Mouse (Mus musculus): Measurements from ENCODE around the gene Prom1. TPM values are rescaled to one million over a fixed set of nuclear protein-coding genes. Genes with fewer than 3 reads are reported as not detected.
"Not testable (repeated sequence)": the region's sequence is repeated elsewhere in the genome, so short reads cannot be mapped to it uniquely, and the experiment has no call there.

Gene Prom1
- 150 and 160 TPM in 2 replicates for polyA plus RNA-seq (2012; rRNA removed)

DNA sequence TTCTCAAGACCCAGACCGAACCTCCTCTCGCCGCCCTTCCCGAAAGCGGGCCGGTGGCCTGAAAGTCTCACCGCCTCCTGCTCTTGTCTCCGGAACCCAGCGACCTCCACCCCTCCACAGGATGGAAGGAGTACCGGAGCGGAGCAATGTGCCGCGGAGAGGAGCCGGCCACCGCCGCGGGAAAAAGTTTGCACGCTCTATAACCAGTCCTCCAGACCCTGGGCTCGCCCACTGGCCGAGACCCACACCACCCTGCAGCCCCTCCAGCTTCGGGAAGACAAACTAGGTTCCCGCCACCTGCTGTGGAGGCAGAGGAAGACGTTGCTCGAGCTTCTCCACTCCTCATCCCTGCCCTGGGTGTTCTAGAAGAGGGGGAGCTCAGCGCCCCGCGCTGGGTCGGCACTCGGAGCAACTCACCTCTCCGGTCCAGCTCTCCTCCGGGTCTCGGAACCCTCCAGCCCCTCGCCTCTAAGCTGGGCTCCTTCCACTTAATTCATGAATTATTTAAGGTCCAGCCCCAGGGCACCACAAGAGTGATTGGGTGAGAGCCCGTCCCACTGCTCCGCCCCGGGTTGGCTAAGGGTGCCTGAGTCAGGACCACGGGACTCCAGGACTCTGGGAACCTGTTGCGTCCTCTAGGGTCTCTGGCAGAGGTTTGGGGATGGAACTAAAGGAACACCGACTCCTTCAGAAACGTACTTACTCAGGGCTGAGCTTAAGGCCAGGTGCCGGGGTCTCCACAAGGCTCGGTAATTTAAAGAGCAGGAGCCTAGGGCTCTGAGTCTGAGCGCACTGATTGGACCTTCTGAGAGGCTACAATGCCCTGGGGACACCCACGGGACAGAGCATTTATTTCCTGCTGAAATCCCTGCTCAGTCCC lies at the start of gene Prom1:
Gene Prom1, minus strand, starts transcription at position 802 of the 880 bp plus-strand sequence.
- no peak for DNase-seq (ENCODE audit: low read depth)

GRCm38 (mm10) chr5:44147732-44148131 lies 45.9 kb upstream of the Prom1 start:
- DNase-seq (ENCODE audit: low read depth), result no peak

DNA sequence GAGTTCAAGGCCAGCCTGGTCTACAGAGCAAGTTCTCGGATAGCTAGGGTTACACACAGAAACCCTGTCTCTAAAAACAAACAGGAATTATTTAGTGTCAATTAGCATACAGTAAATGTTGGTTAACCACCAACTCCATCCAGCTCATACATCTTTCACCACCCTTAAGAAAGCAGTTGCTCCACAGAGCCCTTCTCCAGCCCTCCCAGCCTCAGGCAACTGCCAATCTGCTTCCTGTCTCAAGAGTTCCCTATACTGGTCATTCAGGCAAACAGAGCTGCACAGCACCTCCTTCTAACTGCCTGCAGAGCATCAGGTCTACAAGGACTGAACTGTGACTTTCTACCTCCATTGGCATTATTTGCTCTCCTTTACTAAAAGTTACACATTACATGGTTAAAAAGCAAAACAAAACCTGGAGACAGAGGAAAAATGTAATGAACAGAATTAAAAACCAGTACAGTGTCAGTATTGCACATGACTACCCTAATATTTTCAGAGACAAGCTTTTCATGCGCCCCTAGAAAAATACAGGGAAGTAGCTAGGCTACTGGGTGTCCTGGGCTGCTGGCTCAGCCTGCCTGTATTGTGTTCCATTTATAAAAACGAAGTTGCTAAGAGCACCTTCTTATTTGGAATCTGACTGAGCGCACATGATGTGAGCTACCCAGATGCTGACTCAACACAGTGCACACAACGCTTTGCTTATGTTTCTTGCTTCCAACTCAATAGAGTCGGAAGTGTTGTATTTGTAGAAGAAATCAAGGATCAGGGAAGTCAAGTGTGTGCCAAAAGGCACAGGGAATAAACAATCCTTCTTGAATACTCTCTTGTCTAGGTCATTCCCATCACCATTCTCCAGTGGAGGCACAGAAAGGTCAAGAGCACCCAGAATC lies 44.9 kb upstream of the Prom1 start:
- no peak for DNase-seq (ENCODE audit: low read depth)

DNA sequence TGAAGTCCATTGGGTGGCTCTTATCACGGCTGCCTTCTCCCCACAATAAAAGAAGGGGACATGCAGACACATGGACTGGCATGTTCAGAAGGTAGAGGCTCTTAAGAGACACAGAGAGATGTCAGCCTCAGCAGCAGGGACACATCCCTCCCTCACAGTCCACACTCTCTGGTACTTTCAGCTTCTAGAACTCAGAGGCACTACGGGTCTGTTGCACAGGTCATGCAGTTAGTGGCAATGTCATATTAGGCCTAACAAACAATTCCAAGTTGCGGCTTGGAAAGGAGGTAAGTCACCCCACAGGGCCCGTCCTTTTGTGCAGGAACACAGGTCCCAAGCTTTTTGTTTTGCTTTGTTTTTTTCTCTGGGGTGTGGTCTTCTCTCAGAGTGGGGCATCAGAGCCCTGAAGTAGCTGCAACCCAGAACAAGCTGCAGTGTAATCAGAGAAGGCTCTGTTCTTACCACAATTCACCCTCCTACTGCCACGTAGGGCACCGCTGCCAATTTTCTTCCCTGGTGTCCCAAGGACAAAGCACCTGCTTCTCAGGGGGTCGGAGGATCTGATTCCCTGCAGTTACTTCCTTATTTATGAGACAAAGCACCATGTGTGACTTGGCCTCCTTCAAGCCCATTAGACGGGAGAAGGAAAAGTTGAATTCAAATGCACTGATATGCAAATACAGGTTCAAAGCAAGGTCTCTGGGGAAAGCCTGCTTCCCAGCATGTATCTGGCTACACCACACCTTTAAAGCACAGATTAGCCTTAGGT lies 41.8 kb upstream of the Prom1 start:
- DNase-seq (ENCODE audit: low read depth), result no peak

DNA sequence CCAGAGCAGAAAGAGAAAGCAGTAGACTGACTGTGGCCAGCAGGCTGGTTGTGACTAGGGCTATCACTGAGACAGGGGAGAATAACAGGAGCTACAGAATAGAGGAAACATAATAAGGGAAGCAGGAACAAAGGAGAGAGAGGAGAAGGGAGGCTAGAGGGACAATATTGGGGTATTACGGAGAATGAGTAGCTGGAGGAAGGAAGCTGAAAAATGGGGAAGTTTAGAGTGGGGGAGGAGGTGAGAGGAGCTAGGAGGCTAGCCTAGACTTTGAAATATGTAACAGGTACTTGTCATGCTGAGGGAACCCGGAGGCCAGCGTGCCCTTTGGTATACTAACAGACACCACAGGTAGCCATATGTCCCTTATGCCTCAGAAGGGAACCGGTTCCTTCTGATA lies 25.7 kb upstream of the Prom1 start:
- DNase-seq (ENCODE audit: low read depth), result no peak

DNA sequence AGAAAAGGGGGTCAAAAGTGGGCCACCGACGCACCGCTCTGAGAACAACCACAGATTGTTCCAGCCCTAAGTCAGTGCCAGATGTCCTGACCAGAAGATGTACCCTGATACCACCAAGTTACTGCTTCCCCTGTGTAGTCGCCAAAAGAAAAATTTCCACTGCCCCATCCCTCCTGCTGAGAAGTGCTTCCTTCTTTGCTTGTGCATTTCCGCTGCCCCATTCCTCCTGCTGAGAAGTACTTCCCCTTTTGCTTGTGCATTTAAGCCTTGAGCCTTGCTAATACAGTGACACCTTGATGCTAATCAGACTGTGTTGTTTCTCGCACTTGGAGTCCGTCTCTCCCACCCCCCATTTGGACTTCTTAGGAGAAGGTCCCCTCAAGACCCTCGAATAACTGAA lies 24.7 kb upstream of the Prom1 start:
- not testable (repeated sequence) for DNase-seq (ENCODE audit: low read depth)

DNA sequence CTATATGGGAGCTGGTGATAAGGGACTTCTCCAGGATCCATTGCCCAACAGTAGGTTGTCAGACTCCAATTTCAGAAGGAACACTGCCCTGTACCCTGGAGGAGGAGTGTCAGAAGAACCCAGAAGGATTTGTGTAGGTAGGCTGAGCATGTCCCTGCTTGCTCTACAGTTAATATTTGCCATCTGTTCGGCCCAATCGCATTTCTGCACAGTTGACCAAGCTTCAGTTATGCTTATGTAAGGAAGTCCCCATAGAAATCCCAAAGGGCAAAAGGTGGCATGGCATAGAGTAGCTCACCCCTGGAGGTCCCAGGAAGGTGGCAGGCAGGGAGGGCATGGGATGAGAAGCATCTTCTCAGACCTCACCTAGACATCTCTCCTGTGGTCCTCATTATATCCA lies 19.6 kb upstream of the Prom1 start:
- DNase-seq (ENCODE audit: low read depth), result no peak

DNA sequence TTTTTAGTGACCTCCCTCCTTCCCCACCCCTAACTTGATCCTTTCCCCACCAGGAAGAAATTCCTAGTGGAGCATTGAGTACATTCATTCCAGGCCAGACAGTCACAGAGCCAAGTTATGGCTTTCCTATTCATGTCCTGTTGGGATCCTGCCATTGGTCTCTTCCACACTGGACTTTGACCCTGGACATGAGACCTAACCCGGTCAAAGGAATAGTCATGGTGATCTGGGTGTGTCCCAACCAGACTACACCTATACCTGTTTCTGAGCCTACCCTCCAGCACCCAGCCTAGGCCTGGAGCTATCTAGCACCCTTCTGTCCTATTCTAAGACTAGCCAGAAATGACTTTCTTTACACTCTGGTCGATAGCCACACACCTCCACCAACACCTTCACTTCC lies 11.3 kb upstream of the Prom1 start:
- DNase-seq (ENCODE audit: low read depth), result no peak

GRCm38 (mm10) chr5:44109121-44109520 lies 7.3 kb upstream of the Prom1 start:
- DNase-seq (ENCODE audit: low read depth), result no peak

- DNase-seq (ENCODE audit: low read depth), result no peak
These were observed 6.3 kb upstream of the Prom1 start for GRCm38 (mm10) chr5:44108125-44108524.

GRCm38 (mm10) chr5:44105192-44105591 lies 3.4 kb upstream of the Prom1 start:
- no peak for DNase-seq (ENCODE audit: low read depth)

GRCm38 (mm10) chr5:44104686-44105085 lies 2.9 kb upstream of the Prom1 start:
- no peak for DNase-seq (ENCODE audit: low read depth)

DNA sequence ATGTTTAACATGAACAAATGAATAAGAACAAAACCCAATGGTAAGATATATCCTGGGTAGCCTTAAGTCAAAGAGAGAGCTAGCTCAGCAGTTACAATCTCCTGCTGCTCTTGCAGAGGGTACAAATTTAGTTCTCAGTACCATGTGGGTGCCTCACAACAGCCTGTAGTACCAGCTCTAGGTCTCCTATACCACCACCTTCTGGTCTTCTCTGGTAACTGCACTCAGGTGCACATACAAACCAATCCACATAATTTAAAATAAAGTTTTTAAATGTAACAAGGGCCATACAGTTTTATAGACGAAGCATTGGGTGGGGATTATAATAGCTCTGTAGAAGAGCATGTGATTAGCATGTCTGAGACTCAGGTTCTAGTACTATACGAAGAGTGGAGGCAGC lies 2.3 kb upstream of the Prom1 start:
- no peak for DNase-seq (ENCODE audit: low read depth)

DNA sequence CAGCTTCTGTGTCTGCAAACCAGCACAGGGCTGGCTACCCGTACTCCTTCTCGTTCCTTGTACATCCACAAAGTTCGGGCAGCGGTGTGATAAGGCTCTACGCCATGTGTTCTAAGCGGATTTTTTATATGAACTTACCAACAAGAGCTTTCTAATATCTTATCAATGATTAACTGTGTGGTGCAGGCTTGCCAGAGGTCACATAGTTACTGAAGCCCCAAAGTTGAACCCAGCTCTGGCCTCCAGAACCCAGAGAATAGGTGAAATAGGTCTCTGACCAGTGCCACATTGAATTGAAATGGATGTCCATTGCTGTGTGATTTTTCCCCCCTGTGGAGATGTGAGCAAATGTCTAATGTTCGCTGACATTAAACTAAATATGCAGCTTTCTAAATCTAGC lies 1.3 kb upstream of the Prom1 start:
- DNase-seq (ENCODE audit: low read depth), result no peak

DNA sequence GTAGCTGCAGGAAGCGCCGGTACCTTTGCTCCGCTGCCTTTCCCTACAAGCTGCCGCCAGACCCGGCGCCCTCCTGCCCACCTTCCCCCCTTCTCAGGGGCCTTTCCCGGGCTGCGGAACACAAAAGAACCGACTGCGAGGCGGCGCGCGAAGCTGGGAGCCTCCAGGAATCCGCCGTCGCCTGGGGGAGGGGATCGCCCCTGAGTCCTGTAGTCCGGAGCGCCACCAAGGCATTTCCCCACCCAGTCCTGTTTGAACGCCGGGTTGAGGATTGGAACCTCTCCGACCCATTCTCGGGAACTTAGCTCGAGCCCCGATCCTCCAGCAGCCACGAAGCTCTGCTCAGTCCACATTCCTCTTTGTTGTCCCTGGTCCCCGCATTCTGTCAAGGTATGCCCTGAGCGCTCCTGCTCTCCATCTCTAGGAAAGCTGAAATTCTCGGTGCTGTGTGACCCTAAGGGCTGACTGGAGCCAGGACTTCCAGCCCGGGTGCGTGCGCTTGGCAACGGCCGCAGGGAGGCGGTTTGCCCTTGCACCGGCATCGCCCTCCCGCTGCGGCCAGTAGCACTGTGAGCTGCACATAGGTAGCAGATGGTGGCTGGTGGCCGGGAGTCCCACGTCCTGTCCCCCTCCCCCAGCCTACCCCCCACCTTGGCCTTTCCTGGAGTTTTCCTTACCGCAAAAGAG lies 1.1 kb downstream of the Prom1 start:
- no peak for DNase-seq (ENCODE audit: low read depth)

DNA sequence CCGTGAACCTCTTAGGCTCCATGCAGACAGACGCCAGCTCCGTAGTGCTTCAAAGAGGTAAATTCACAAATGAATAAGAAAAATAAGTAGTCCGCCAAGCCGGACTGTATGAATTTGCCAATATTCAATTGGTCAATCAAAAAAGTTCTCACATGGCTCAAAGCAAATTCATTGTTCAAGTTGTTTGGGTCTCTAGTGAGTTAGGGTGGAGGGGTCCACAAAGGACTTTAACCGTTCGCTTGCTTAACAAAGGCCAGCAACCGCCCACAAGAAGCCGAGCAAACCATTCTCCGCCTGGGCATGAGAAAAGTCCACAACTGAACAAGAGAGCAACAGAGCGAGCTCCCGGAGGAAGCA lies 1.7 kb downstream of the Prom1 start:
- no peak for DNase-seq (ENCODE audit: low read depth)

DNA sequence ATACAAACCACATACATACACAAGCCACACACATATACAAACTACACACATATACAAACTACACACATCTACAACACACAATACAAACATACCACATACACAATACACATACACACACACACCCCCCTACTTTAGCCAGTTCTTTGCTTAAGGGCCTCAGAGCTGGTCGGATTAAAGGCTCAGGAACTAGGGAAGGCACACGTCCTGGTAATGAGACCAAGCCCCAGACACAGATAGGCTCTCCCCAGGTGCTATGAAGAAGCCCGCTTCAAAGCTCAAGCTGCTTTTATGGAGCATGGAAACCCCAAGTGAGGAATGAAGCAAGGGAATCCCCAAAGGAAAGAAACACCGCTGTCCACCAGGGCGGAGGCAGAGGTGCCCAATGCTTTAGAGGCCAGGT lies 4.8 kb downstream of the Prom1 start:
- DNase-seq (ENCODE audit: low read depth), result no peak

GRCm38 (mm10) chr5:44096106-44096505 lies 5.7 kb downstream of the Prom1 start:
- DNase-seq (ENCODE audit: low read depth), result no peak

GRCm38 (mm10) chr5:44095697-44096096 lies 6.1 kb downstream of the Prom1 start:
- no peak for DNase-seq (ENCODE audit: low read depth)

DNA sequence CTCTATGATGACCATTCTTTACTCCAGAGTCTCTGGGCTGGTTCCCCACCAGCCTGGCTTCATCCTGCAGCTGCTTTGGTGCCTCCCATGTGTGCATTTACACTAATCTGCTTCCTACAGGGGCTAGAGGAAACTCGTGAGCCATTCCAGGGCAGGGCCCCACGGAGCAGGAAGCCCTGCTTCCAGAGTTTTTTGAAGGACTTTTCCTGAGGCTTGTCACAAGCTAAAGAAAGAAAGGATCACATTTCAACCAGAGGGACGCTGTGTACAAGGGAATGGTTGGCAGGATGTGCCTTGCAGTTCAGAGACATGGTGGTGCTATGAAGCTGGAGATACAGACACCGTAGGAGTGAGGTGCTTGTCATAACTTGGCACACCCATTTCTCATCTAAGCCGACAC lies 14.8 kb downstream of the Prom1 start:
- no peak for DNase-seq (ENCODE audit: low read depth)

GRCm38 (mm10) chr5:44085871-44086270 lies 16.0 kb downstream of the Prom1 start:
- no peak for DNase-seq (ENCODE audit: low read depth)

DNA sequence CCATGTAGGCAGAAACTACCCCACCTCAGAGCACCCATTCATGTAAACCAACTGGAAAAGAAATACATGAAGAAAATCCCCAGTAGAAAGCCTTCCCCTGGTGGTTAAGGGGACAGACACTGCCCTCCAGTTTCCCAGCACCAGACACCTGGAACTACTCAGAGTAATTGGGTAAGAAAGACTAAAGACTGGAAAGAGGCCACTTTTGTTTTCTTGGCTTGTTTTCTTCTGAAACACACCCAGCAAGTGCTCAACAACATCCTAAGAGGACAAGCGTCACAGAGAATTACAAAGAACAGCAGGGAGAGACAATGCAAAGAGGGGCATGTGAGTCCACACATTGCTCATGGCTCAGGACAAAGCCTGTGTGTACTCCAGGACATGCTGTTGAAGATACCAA lies 20.7 kb downstream of the Prom1 start:
- DNase-seq (ENCODE audit: low read depth), result no peak

Data from gonadal fat pad, adult 2 months (tissue).